Mouse (Mus musculus) kidney, postnatal 14 days (tissue): ENCODE data around the gene Sh2d7.
A peak's percentile ranks its signal among the peaks of the same experiment; 100 is the strongest.

ENCODE experiments used
- DNase-seq: peaks from one replicate; pipeline ENCODE4 v3.0.0; 2022; ENCODE audit warnings: mixed read lengths

The Sh2d7 gene

GRCm38 (mm10) chr9:54538684-54539083, at the start of gene Sh2d7:
TSS of gene Sh2d7 (plus strand) at chr9:54538984.
- DNase-seq = no peak

GRCm38 (mm10) chr9:54489599-54489998, 49.2 kb upstream of the Sh2d7 start:
- DNase-seq = no peak

DNA sequence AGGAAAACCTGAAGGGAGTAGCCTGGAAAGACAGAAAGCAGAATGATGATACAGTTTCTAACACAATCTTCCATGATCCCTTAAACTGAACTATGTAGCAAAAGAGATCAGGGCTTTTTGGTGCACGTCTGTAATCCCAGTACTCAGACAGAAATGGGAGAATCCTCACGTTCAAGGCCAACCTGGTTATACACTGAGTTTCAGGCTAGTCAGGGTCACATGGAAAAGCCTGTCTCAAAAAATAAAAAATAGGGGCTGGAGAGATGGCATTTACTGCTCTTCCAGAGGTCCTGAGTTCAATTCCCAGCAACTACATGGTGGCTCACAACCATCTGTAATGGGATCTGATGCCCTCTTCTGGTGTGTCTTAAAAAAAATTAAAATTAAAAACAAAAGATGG, 48.4 kb upstream of the Sh2d7 start:
- no peak for DNase-seq

DNA sequence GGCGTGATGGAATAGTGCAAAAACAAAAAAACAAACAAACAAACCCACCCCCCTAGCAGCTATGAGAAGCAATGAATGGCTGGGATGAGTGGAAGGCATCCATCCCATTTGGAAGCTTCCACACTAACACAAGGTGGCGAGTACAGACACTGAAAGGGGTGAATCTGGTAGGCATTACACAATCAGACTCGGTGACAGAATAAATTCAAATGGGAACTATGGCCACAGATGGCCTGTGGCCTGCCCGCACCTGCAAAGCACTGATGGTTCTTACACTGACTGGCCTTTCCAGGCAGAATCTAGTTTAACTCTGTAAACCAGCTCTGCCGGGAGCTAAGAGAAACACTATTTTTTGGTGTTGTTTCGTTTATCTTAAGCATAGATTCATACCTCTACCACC, 39.5 kb upstream of the Sh2d7 start:
- no peak for DNase-seq

DNA sequence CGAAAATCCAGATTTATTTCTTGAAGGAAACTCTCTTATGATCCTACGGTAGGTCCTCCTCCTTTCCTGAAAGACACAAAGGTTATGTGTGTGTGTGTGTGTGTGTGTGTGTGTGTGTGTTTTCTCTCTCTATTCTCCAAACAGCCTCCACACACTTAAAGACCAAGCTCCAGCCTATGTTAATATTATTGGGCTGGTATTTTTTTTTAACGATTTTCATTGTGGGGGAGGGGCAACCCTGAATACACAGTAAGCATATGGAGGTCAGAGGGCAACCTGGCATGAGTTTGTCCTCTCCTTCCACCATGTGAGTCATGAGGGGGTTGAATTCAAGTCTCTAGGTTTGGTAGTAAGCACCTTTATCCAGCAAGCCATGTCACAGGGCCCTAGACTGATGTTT, 39.0 kb upstream of the Sh2d7 start:
- DNase-seq = no peak

GRCm38 (mm10) chr9:54500832-54501452, 37.8 kb upstream of the Sh2d7 start:
- peak; percentile 55 for DNase-seq

DNA sequence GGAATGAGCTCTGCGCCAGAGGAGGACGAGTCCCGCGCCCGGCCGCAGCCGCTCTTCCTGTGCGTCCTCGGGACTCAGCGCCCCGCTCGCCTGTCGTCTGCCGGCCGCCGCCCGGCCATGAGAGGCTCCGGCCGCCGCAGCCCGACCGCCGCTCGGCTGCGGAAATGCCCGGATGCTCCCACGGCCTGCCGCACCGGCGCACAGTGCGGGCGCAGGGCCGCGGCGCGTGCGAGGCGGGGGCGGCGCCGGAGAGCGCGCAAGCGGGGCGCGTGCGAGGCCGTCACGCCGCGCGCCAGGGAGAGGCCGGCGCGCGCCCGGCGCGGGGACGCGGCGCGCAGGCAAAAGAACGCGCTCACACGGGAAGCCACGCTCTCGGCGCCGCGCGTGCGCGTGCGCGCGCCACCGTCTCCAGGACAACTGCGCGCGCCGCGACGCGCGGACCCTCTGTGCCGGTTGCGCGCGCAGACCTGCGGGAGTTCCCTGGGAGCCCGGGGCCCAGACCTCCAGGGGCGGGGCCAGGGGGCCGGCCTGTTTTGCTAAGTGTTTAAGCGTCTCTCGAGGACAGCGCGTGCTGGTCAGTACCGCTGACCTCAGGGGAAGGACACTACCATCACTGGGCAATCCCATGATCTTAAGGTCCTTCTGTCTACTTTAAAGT, 37.2 kb upstream of the Sh2d7 start, which contains the start of gene Dmxl2:
TSS of gene Dmxl2 (minus strand) at position 174 of the 658 bp plus-strand sequence.
- DNase-seq = peak; percentile 97

DNA sequence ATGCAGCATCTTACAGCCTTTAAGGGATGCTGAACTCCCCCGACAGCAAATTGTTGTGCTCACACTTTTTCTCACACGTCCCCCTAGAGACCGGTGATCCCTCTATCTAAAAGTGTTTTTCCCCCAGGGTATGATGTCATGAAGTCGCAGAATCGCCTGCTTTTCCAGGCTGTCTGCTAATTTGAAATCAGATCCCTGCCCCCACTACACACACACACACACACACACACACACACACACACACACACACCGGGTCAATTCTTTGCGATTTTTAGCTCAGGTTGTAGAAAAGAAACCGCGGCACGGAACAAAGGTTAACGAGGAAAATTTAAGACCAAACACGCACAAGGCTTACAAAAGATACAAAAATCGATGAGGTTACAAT, 36.7 kb upstream of the Sh2d7 start:
- DNase-seq = no peak

GRCm38 (mm10) chr9:54502873-54503272, 35.9 kb upstream of the Sh2d7 start:
- peak; percentile 33 for DNase-seq

GRCm38 (mm10) chr9:54515991-54516390, 22.8 kb upstream of the Sh2d7 start:
- DNase-seq = no peak

DNA sequence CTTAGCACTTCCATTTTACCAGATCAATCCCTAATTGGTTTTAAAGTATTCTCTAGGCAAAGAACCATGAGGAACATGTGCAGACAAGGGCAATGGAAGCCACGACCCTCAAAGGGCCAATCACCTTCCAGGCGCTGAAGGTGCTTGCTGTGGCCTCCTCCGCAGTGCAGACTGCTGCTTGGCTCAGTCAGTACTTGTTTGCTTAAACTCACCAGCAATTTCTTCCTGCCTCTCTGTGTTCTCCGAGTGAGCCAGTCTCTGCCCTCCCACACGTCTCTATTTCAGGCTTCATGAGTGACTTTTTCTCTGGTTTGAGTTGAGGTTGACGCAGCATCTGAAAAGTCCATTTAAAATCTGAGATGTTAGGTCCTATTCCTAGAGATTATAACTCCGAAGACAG, 19.9 kb upstream of the Sh2d7 start:
- DNase-seq = no peak

DNA sequence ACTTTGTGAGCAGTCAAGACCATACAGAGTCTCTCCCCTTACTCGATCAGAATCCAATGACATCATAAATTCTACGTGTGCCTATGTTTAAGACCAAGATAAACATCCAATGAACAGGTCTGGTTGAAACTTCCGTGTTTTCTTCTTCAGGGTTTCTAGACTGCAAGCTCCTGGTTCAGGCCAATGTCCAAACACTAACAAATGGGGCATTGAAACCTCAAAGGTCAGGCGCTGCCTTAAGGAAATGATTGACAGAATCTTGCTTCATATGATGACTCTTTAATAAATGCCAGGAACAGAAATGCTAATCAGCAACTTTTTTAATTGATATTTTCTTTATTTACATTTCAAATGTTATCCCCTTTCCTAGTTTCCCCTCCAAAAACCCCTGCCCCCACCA, 18.5 kb upstream of the Sh2d7 start:
- DNase-seq = peak; percentile 47

DNA sequence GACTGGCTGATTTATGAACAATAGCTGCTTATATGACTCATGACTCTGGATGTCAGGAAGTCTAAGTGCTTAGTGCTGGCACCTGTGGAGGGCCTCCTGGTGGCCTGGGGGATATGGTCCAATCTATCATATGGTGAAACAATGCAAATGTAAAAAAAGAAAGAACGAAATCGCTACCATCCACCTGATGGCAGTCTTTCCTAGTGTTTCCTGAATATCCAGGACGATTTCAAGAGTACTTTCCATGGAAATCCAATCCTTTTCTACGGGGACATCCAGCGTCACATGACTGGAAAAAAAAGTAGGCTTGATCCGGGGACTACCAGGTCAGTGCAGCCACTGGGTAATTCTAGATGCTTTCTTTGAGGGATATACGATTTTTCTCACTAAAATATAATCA, 11.1 kb upstream of the Sh2d7 start:
- no peak for DNase-seq

GRCm38 (mm10) chr9:54529950-54530349, 8.8 kb upstream of the Sh2d7 start:
- no peak for DNase-seq

GRCm38 (mm10) chr9:54530836-54531235, 7.9 kb upstream of the Sh2d7 start:
- no peak for DNase-seq

DNA sequence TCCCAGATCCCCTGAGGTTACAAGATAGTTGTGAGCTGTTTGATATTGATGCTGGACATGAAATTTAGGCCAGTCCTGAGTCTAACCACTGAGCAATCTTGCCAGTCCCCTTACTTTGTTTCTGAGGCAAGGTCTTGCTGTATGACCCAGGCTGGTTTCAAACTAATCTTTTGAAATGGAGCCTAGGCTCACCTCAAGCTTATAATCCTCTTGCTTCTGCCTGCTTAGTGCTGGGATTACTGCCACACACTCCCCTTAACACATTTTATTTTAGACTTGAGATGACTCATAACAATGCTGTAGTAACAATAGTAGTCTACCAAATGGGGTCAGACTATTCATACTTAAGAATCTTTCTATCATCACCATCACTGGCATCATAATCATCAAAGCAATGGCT, 7.4 kb upstream of the Sh2d7 start:
- DNase-seq = no peak

DNA sequence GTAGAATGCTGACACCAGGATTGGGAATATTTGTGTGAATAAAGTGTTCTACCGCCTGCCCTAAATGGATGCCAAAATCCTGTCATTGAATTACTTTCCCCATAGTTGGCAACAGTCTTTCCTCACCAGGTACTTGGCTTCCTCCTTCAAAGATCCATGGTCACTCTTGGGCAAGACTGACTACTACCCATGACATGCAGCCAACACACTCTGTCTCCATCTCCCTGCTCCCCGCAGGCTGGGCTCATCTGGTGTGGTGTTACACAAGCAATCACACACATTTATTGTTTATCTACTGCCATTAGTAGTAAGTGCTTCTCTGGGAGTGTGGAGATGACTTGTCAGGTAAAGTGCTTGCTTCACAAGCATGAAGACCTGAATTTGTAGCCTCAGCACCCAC, 5.9 kb upstream of the Sh2d7 start:
- DNase-seq = no peak

GRCm38 (mm10) chr9:54533975-54534374, 4.8 kb upstream of the Sh2d7 start:
- no peak for DNase-seq

- peak; percentile 45 for DNase-seq
Observed at GRCm38 (mm10) chr9:54536236-54536635, 2.5 kb upstream of the Sh2d7 start.

GRCm38 (mm10) chr9:54537030-54537429, 1.8 kb upstream of the Sh2d7 start:
- DNase-seq = no peak

DNA sequence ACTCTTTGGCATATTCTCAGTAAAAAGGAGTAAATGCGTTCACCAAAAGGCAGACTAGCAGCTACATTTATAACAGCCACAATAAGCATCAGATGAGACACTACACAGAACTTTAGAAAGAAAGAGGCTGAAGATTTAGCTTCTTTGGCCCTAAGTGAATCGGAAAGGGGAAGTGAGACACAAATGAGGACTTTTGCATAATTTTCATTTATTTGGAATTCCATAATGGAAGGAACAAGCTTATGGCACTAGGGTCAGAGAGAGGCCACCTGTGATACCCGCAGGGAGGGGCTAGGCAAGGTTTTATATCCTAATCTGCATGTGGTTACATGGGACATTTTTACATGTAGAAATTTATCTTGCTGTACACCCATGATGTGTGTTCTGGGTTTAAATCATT, 1.3 kb upstream of the Sh2d7 start:
- no peak for DNase-seq

DNA sequence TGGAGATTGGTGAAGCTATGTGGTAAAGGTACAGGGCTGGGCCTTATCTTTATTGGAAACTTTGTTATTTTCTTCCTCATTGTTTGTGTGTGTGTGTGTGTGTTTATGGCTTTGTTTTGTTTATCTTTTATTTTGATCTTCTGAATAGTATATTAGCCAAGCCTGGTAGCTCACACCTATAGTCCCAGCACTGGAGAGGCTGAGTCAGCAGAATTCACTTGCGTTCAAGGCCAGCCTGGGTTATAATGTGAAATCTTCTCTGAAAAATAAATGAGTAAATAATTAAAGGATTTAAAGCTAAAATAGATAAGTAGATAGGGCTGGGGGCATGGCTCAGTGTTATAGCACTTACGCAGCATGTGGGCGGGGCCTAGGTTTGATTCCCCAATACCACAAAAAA, 540 bp upstream of the Sh2d7 start:
- no peak for DNase-seq

DNA sequence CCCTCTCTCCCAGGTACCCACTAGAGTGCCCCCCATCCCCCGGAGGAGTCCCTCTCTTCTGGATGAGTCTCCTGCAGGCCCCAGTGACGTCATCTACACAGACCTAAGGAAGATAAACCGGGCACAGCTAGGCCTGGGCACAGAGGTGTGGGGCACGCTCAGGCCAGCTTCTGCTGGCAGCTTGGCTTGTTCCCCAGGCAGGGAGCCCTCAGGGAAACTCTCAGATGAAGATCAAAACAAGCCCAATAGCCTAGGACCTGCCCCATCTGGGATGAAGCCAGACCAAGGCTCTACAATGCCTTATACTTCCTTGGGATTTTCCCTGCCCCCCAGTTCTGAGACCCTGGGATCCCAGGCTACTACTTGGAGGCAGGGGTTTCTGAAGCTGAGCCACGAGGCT, 2.0 kb downstream of the Sh2d7 start:
- DNase-seq = no peak

DNA sequence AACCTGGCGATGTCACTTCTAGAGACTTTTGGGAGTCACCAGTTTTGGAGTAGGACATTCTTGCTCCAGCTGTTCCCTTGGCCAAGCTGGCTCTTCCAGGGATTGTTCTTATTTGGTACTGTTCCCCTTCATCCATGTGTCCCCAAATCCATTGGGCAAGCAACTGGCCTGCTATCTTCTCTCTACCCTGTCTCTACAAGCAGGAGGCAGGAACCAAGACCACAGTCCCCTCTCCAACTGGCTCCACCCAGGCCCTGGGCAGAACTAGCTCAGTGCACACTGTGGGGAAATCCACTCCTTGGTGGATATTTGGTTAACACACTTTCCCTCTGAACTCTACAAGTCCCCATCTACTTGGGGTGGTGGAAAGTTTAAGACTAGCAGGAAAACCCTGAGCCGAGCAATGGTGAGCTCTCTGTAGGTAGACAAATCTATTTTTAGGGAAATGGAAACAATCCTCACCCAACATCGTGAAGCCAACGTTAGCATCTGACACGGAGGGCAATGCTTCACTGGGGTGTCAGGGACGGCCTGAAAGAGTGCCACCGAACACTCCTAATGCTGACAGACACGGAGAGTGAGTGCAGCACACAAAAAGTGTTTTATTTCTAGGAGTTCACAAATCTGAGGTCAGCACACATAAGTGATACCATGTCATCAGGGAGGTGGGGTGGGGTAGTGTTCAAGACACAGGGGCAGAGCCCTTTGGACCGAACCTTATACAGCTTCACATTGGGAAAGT, 5.6 kb downstream of the Sh2d7 start:
- DNase-seq = no peak
